Mouse (Mus musculus): ENCODE results near the gene Fgfr2.

Fgfr2 gene

GRCm38 (mm10) chr7:132174296-132174695, 948.9 kb downstream of the Fgfr2 start:
- DNase-seq (ENCODE audit: low read depth) = no peak

- no peak for DNase-seq (ENCODE audit: low read depth)
These were observed 950.9 kb downstream of the Fgfr2 start for GRCm38 (mm10) chr7:132172220-132172619.

- DNase-seq (ENCODE audit: low read depth) = no peak
These were observed 951.4 kb downstream of the Fgfr2 start for GRCm38 (mm10) chr7:132171716-132172115.

- peak; percentile 20 for DNase-seq (ENCODE audit: low read depth)
These were observed 953.6 kb downstream of the Fgfr2 start for GRCm38 (mm10) chr7:132169419-132170169.

- no peak for DNase-seq (ENCODE audit: low read depth)
These were observed 955.9 kb downstream of the Fgfr2 start for GRCm38 (mm10) chr7:132167239-132167638.

GRCm38 (mm10) chr7:132162254-132162653, 960.9 kb downstream of the Fgfr2 start:
- no peak for DNase-seq (ENCODE audit: low read depth)

GRCm38 (mm10) chr7:132158321-132159025, 964.7 kb downstream of the Fgfr2 start:
- DNase-seq (ENCODE audit: low read depth) = no peak

GRCm38 (mm10) chr7:132154368-132154961, 968.7 kb downstream of the Fgfr2 start, which contains the start of gene Cpxm2:
TSS of gene Cpxm2 (minus strand) at chr7:132154739.
- no peak for DNase-seq (ENCODE audit: low read depth)

GRCm38 (mm10) chr7:132153725-132154147, 969.4 kb downstream of the Fgfr2 start:
- DNase-seq (ENCODE audit: low read depth) = no peak

- DNase-seq (ENCODE audit: low read depth) = no peak
These were observed 977.8 kb downstream of the Fgfr2 start for GRCm38 (mm10) chr7:132145227-132145800.

GRCm38 (mm10) chr7:132128687-132129086, 994.5 kb downstream of the Fgfr2 start:
- DNase-seq (ENCODE audit: low read depth) = no peak

- no peak for DNase-seq (ENCODE audit: low read depth)
These were observed 998.2 kb downstream of the Fgfr2 start for GRCm38 (mm10) chr7:132124948-132125347.

- DNase-seq (ENCODE audit: low read depth) = peak; percentile 88
These were observed 999.9 kb downstream of the Fgfr2 start for GRCm38 (mm10) chr7:132123211-132123610.

GRCm38 (mm10) chr7:132119817-132120216, 1003.3 kb downstream of the Fgfr2 start:
- DNase-seq (ENCODE audit: low read depth) = peak; percentile 75

- DNase-seq (ENCODE audit: low read depth) = no peak
These were observed 1011.4 kb downstream of the Fgfr2 start for GRCm38 (mm10) chr7:132111770-132112169.

GRCm38 (mm10) chr7:132110308-132110707, 1012.8 kb downstream of the Fgfr2 start:
- no peak for DNase-seq (ENCODE audit: low read depth)

GRCm38 (mm10) chr7:132106891-132107290, 1016.3 kb downstream of the Fgfr2 start:
- DNase-seq (ENCODE audit: low read depth) = no peak

GRCm38 (mm10) chr7:132105326-132105725, 1017.8 kb downstream of the Fgfr2 start:
- DNase-seq (ENCODE audit: low read depth) = no peak

GRCm38 (mm10) chr7:132098441-132098840, 1024.7 kb downstream of the Fgfr2 start:
- no peak for DNase-seq (ENCODE audit: low read depth)

- peak; percentile 82 for DNase-seq (ENCODE audit: low read depth)
These were observed 1028.5 kb downstream of the Fgfr2 start for GRCm38 (mm10) chr7:132094666-132095065.

GRCm38 (mm10) chr7:132091551-132091950, 1031.6 kb downstream of the Fgfr2 start:
- DNase-seq (ENCODE audit: low read depth) = peak; percentile 70

- DNase-seq (ENCODE audit: low read depth) = no peak
These were observed 1034.5 kb downstream of the Fgfr2 start for GRCm38 (mm10) chr7:132088606-132089005.

Data from fibroblast of lung, adult 2 months (primary cell).